Mouse (Mus musculus) adrenal gland, adult (tissue): ENCODE data around the gene Adad2.

Source experiments
- DNase-seq, 2 experiments: peaks; one replicate each; pipeline ENCODE4 v3.0.0; 2022 to 2023; ENCODE audit warnings: low spot score in 1 of 2; ENCODE audit not compliant: inconsistent age in 2 of 2

Adad2 gene

GRCm38 (mm10) chr8:119638261-119638660 is 25.7 kb downstream of the Adad2 start:
- DNase-seq, result no peak

DNA sequence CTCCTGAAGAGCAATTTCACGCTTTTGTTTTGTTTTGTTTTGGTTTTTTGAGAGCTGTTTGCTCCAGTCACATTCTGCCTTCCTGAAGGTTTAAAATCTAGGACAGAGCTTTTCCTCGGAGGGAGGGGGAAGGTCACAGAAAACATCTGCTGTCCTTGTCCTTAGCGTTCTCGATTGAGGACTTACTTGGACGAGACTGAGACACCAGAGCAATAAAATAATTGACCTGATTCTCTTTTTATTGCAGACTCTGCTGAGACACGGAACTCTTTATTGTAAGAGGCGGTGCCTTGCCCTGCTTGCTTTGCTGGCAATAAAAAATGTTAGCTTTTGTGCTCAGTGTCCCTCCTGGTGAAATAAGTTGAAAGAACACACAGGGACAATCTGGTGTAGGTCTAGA is 27.3 kb downstream of the Adad2 start:
- DNase-seq, result peak; percentile 40 to 77

DNA sequence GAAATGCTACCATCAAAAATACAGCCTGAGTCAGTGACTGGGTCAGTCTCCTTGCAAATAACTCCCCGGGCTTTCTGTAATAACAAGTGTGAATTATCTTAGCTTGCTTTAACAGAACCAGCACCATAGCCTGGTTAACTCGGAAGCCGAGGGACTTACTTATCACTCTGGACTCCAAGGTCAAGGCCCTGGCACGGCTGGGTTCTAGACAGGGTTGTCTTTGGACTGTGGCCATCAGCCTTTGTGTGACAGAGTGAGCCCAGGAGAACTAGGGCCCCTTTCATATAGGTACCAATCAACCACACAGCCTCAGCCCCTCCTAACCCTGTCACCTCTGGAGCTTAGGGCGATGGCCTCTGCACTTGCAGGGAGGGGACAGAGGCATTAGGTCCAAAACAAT is 28.5 kb downstream of the Adad2 start:
- DNase-seq, result peak; percentile 72 to 89

DNA sequence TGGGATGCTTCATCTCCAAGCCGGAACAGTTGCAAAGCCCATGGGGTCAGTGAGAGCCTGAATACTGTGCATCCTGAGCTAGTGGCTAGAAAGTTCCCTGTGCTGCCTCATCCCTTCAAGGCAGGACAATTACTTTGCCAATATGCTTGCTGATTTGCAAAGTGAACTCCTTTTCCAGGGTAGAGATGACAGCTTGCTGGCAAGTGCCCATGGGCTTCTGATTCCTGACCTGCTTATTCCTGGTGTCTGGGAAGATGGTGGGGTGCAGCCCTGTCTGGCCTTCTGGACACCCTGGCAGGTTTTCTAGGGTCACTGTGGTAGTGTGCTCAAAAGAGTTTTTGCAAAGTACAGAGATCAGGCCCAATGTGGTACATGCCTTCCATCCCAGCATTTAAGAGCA is 30.4 kb downstream of the Adad2 start:
- no peak for DNase-seq

GRCm38 (mm10) chr8:119644429-119644960 is 31.9 kb downstream of the Adad2 start:
- DNase-seq, result no peak

DNA sequence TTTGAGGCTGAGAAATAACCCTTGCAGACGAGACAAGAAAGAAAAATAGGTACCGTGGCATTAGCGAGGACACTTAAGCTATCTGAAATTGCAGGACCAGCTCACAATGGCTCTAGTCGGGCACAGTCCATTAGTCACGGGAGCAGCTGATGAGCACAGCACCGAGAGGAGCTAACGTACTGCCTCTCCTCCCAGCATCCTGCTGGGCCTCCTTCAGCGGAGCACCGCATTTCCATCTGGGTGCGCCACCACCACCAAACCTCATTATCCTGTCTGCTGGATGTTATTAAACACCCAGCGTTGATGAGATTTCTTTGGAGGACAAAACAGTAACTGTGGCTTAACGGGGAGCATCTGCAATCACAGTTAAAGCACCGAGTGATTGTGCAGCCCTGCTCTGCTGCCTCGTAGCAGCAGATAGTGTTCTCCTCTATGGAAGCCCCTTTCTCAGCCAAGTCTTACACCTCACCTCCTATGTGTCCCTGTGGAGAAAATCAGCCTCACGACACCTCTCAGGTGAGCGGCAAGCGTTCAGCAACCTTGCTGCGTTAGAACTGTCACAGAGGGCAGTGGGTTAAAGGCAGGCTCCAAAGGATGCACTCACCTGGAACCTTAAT is 32.5 kb downstream of the Adad2 start:
- no peak for DNase-seq

DNA sequence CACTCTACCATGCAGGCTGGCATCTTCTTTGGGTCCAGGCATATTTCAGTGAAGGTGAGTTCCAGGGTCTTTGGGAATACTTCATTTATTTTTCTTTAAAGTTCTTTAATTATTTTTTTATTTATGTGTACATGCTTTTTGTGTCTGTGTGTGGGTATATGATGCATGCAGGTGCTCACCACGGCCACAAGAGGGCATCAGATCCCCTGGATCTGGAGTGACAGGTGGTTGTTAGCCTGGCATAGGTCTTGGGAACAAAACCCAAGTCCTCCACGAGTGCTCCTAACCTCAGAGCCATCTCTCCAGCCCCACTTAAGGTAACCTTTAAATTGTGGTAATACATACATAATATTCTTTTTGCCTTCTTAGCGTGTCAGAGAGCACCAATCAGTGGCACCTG is 33.6 kb downstream of the Adad2 start:
- no peak for DNase-seq

GRCm38 (mm10) chr8:119646846-119647245 is 34.3 kb downstream of the Adad2 start:
- DNase-seq, result no peak

- peak; percentile 38 to 84 for DNase-seq
Measured at GRCm38 (mm10) chr8:119651324-119651723, 38.8 kb downstream of the Adad2 start.

GRCm38 (mm10) chr8:119656709-119657464 is 44.3 kb downstream of the Adad2 start:
- peak in 1 of 2 experiments; percentile 80 for DNase-seq

GRCm38 (mm10) chr8:119661081-119661480 is 48.5 kb downstream of the Adad2 start:
- DNase-seq, result peak; percentile 76 to 88

DNA sequence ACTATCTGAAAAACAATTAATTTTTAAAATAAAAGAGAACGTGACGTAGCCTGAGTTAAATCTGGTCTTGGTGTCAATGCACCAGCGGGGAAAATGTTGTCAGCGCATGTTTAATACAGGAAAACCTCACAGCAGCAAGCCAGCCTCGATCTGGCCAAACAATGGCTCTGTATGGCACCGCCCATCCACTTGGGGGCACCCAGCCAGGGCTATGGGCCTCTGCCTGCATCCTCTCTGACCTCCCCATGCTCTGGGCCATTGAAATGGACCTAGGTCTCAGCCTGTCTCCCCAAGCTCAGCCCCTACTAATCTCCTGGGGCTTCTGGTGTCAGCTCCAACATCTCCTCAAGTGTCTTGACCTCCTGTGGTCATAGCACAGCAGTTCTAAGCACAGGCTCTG is 49.3 kb downstream of the Adad2 start:
- DNase-seq, result no peak

DNA sequence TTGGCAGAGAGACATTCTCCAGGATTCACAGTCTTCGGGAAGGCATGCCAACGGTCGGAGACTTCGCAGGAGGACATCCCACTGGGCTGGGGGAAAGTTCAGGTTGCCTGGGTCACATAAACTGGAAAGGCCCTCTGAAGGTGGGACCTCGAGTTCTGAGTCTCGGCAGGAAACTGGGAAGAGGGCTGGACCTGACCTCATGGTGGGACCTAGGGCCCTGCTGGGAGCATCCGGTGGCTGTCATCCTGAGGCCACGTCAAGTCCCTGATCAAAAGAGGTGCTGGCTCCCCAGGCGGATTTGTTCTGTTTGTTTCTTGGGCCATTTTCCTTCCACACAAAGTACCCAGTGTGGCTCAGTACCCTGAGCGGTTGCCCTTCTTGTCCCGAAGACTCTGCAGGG is 50.9 kb downstream of the Adad2 start:
- no peak for DNase-seq

GRCm38 (mm10) chr8:119665270-119665669 is 52.7 kb downstream of the Adad2 start:
- DNase-seq, result peak in 1 of 2 experiments; percentile 47
